Comparison of ENCODE assay signal across 8 mouse cellular contexts in the genomic region with DNA sequence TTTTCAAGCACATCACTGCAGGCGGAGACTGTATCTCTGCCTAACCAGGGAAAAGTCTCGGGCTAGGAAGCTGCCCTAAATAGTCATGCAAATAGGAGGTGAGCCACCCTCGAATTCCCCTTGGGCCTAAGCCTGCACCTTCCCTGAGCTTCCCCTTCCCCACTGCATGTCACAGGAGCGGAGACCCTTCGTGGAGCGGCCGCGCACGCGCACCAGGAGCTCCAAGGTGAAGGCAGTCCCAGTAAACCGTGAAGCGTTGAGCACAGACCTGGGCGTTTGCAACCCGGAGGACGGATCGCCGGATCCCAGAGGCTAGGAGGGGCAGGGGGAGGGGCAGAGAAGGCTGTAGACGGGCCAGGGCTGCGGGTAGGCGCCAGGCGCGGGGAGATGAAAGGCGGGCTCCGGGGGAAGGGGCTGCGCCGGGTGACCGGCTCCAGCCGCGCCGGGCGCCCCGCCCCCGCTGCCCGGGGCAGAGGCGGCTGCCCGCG. TPM values are rescaled to one million over a fixed set of nuclear protein-coding genes. Genes with fewer than 3 reads are reported as not detected.
DNase-seq lines count a peak whose midpoint lies in the region; ATAC-seq and TF ChIP-seq lines count a peak whose summit lies in the region.

No protein-coding gene starts in this region.

- under 1% methylated on average over 36 of the region's 37 CpGs for WGBS in heart, embryonic 14.5 days
- WGBS in midbrain, embryonic 14.5 days: under 1% methylated on average over 37 of the region's 37 CpGs
- WGBS in thymus, adult 2 months: 2% methylated on average over 37 of the region's 37 CpGs

- peak overlapping the region; percentile 35 for H3K9ac ChIP-seq in ES-E14 (ENCODE audit: insufficient read depth, low read depth, low read length, poor library complexity, severe bottlenecking)
- peak overlapping the region; percentile 57 for H3K9ac ChIP-seq in heart, embryonic 14.5 days (ENCODE audit: low read length)
- H3K9ac ChIP-seq in midbrain, embryonic 14.5 days (replicated peaks; ENCODE audit: low read length): peak overlapping the region; percentile 65; the same call in 1 of the 2 replicates

- H3K4me3 ChIP-seq in ES-E14 (ENCODE audit: insufficient read depth in 1 of 2, low read depth in 1 of 2, low read length in 2 of 2, poor library complexity in 1 of 2, severe bottlenecking in 1 of 2): peak overlapping the region; percentile 61 to 63
- peak overlapping the region; percentile 47 to 52 for H3K4me3 ChIP-seq in heart, embryonic 14.5 days (ENCODE audit: control insufficient read depth in 1 of 2, insufficient read depth in 1 of 2, low read depth in 1 of 2, low read length in 2 of 2)
- H3K4me3 ChIP-seq in midbrain, embryonic 14.5 days (replicated peaks; ENCODE audit: low read depth, low read length): peak overlapping the region; percentile 55
- H3K4me3 ChIP-seq in thymus, adult 2 months (ENCODE audit: control insufficient read depth, insufficient read depth, low read length): no peak overlapping the region

- in situ Hi-C loops in ES-E14 (cut with MboI; ENCODE audit: low sequenced_read_pairs in 2 of 2, unreplicated experiment in 2 of 2): no loop called here

- H3K27ac ChIP-seq in ES-E14 (ENCODE audit: insufficient read depth, low read depth, low read length, poor library complexity, severe bottlenecking): no peak overlapping the region
- H3K27ac ChIP-seq in heart, embryonic 14.5 days (replicated peaks in 1 of 2; ENCODE audit: control insufficient read depth in 1 of 2, insufficient read depth in 1 of 2, low read depth in 2 of 2, low read length in 2 of 2): peak overlapping the region in 1 of 2 experiments; percentile 29; a peak in 2 of 4 replicates
- no peak overlapping the region for H3K27ac ChIP-seq in midbrain, embryonic 14.5 days (replicated peaks; ENCODE audit: low read depth, low read length)
- no peak overlapping the region for H3K27ac ChIP-seq in thymus, adult 2 months (ENCODE audit: control insufficient read depth, insufficient read depth, low read length)

- TF ChIP-seq CTCF in thymus, adult 2 months (IDR thresholded peaks at IDR 0.05; ENCODE audit: borderline replicate concordance, control insufficient read depth, extremely low read depth, insufficient read depth, low read length, poor library complexity): no peak

- no peaks in the 10 kb centered on the region for H3K36me3 ChIP-seq in ES-E14 (ENCODE audit: control insufficient read depth, insufficient read depth, low read length, poor library complexity, severe bottlenecking)
- H3K36me3 ChIP-seq in heart, embryonic 14.5 days (ENCODE audit: control insufficient read depth, insufficient read depth, low read length): no peaks in the 10 kb centered on the region
- no peaks in the 10 kb centered on the region for H3K36me3 ChIP-seq in midbrain, embryonic 14.5 days (ENCODE audit: control insufficient read depth, insufficient read depth, low read length)
- no peaks in the 10 kb centered on the region for H3K36me3 ChIP-seq in thymus, adult 2 months (ENCODE audit: control insufficient read depth, insufficient read depth, low read length)

- peak; percentile 92 for DNase-seq in ES-E14 (ENCODE audit: low read depth, low spot score)
- DNase-seq in adrenal gland, postnatal 14 days: peak; percentile 56
- DNase-seq in kidney, postnatal 14 days: peak; percentile 44
- peak; percentile 83 for DNase-seq in midbrain, embryonic 14.5 days
- DNase-seq in right cerebral cortex, adult 18-20 months: no peak
- no peak for DNase-seq in thymus, adult 2 months
- DNase-seq in layer of hippocampus, postnatal 36 days: no peak

- peak; percentile 52; the same call in 1 of the 2 replicates for ATAC-seq in heart, embryonic 14.5 days (ENCODE audit: insufficient number of reproducible peaks, insufficient read depth, low FRiP score, low read depth)
- peak; percentile 55; the same call in 1 of the 2 replicates for ATAC-seq in midbrain, embryonic 14.5 days (ENCODE audit: low FRiP score, low TSS enrichment)

- H3K9me3 ChIP-seq in ES-E14 (ENCODE audit: control insufficient read depth, insufficient read depth, low read depth, low read length): no peaks in the 10 kb centered on the region
- H3K9me3 ChIP-seq in heart, embryonic 14.5 days (ENCODE audit: control insufficient read depth, low read length): no peaks in the 10 kb centered on the region
- H3K9me3 ChIP-seq in midbrain, embryonic 14.5 days (ENCODE audit: control insufficient read depth, low read length): no peaks in the 10 kb centered on the region

- no peak for TF ChIP-seq POLR2A in thymus, adult 2 months (IDR thresholded peaks at IDR 0.05; ENCODE audit: control insufficient read depth, extremely low read depth, insufficient read depth, low read length, poor library complexity)

- peak overlapping the region; percentile 90 for H3K4me2 ChIP-seq in heart, embryonic 14.5 days (ENCODE audit: low read length)
- peak overlapping the region; percentile 92 for H3K4me2 ChIP-seq in midbrain, embryonic 14.5 days (ENCODE audit: low read length)

- H3K4me1 ChIP-seq in ES-E14 (ENCODE audit: control insufficient read depth in 2 of 2, insufficient read depth in 2 of 2, low read length in 2 of 2, poor library complexity in 1 of 2): peaks cover 0 to 4% of the 10 kb centered on the region in 2 experiments; a peak in 2 of 4 replicates
- peaks cover 5 to 7% of the 10 kb centered on the region in 2 experiments; a peak in 2 of 4 replicates for H3K4me1 ChIP-seq in heart, embryonic 14.5 days (ENCODE audit: control insufficient read depth in 2 of 2, insufficient read depth in 2 of 2, low read length in 2 of 2)
- H3K4me1 ChIP-seq in midbrain, embryonic 14.5 days (ENCODE audit: control insufficient read depth, insufficient read depth, low read length): peaks cover 12% of the 10 kb centered on the region
- H3K4me1 ChIP-seq in thymus, adult 2 months (replicated peaks; ENCODE audit: control insufficient read depth, insufficient read depth, low read length): no peaks in the 10 kb centered on the region

- peaks cover 56% of the 10 kb centered on the region for H3K27me3 ChIP-seq in heart, embryonic 14.5 days (ENCODE audit: control insufficient read depth, insufficient read depth, low read length)
- H3K27me3 ChIP-seq in midbrain, embryonic 14.5 days (ENCODE audit: control insufficient read depth, insufficient read depth, low read length): peaks cover 75% of the 10 kb centered on the region
- peaks cover 16% of the 10 kb centered on the region; the same call in 1 of the 2 replicates for H3K27me3 ChIP-seq in thymus, adult 2 months (ENCODE audit: control insufficient read depth, insufficient read depth, low read length)

TF ChIP-seq in ES-E14, 5 proteins besides CTCF, POLR2A, EP300 and RAD21:
- TF ChIP-seq CHD2 (IDR thresholded peaks at IDR 0.05; ENCODE audit: low read depth, low read length): no peak
- no peak for TF ChIP-seq MAFK (IDR thresholded peaks at IDR 0.05; ENCODE audit: insufficient read depth, low read depth, low read length)
- TF ChIP-seq HCFC1 (IDR thresholded peaks at IDR 0.05; ENCODE audit: borderline replicate concordance, insufficient read depth, low read length): no peak
- no peak for TF ChIP-seq ZC3H11A (IDR thresholded peaks at IDR 0.05; ENCODE audit: borderline replicate concordance, low read depth, low read length)
- no peak for TF ChIP-seq ZNF384 (IDR thresholded peaks at IDR 0.05; ENCODE audit: low read depth, low read length)

RNA-seq across cellular contexts. Expression of gene Msx2, which starts 2.9 kb away (rescaled TPM):
- total RNA-seq in ES-E14 (2012; rRNA removed): 2.0 and 3.7 TPM in 2 replicates
- 0.63 and 0.68 TPM in 2 replicates for total RNA-seq in adrenal gland, postnatal 14 days (2021)
- 2.8 and 3.0 TPM in 2 replicates for polyA plus RNA-seq in heart, embryonic 14.5 days (2014; fragmentation: Nextera tagmentation; extraction: Ambion mirVana)
- 0.49 and 1.5 TPM in 2 replicates for polyA plus RNA-seq in midbrain, embryonic 14.5 days (2014; fragmentation: Nextera tagmentation; extraction: Ambion mirVana)
- 0.05 TPM in 1 of 2 replicates, not detected in the other for polyA plus RNA-seq in thymus, adult 2 months (2012; rRNA removed)
- total RNA-seq in layer of hippocampus, postnatal 36 days (2021): under 1 TPM; 0.55 to 0.66 TPM

Comparison
In these comparisons a context has a peak if more than half of its experiments do, and no peak if none do; other contexts are left out.
1. DNase-seq: peak in ES-E14 (single experiment), adrenal gland, postnatal 14 days (single experiment), kidney, postnatal 14 days (single experiment) and midbrain, embryonic 14.5 days (single experiment); none in right cerebral cortex, adult 18-20 months (single experiment), thymus, adult 2 months (single experiment) and layer of hippocampus, postnatal 36 days (0 of 2).
2. Peak in every context shown above with its lines, with median percentiles within 50 percentile points of each other: H3K9ac ChIP-seq.